Mouse (Mus musculus): ENCODE measurements around the gene Pycr1.

The Pycr1 gene

GRCm38 (mm10) chr11:120658876-120659410 is 15.4 kb upstream of the Pycr1 start:
- CTCF ChIA-PET = interaction anchor here (0.6 to 1.5 kb wide), 3 partner anchors 20 to 69 kb away, joined by 3 to 4 read pairs (median 3); no protein-coding TSS in a partner anchor

DNA sequence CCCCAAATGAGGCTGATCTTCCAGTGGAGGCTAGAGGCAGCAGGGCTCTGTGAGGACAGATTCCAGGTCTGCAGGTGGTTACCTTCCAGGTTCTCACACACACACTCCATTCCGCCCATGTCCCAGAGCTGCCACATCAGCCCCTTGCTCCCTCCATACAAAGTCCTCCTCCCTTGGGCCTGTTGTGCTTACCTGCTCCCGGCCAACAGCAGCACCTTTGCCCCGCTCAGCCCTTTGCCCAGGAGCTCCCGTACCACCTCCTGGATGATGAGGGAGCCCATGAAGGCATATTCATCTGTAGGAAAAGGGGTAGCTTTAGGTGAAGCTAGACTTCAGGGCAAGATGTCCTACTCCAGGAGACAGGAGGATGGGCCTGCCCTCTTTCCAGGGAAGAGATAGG is 13.7 kb upstream of the Pycr1 start:
- CTCF ChIA-PET = no interaction called here

DNA sequence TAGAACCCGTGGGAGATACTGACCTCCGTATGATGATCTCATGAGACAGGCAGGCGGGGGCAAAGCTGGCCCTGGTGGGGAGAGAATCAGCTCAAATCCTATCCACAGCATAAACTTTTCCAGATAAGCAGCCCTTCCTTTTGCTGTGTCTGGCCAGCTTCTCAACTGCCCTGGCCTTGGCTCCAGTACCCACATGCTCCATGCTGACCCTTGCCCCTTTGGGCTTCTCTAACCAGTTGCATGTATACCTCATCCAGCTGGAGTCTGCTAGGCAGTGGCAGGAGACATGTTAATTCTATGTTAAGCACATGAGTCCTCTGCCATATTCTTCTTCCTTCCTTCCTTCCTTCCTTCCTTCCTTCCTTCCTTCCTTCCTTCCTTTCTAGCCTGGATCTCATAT is 11.2 kb upstream of the Pycr1 start:
- CTCF ChIA-PET = no interaction called here

DNA sequence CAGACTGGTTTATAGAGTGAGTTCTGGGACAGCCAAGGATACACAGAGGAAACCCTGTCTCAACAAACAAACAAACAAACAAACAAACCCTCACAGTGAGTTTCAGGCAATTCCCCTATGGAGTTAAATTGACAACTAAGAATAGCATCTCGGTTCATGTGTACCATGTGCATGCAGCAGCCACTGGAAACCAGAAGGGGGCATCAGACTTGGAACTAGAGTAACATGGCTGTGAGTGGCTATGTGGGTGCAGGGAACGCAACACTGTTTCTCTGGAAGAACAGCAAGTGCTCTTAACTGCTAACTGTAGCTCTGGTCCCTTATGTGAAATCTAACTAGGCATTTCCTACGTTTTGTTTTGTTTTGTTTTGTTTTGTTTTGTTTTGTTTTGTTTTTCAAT is 8.3 kb upstream of the Pycr1 start:
- CTCF ChIA-PET = no interaction called here

DNA sequence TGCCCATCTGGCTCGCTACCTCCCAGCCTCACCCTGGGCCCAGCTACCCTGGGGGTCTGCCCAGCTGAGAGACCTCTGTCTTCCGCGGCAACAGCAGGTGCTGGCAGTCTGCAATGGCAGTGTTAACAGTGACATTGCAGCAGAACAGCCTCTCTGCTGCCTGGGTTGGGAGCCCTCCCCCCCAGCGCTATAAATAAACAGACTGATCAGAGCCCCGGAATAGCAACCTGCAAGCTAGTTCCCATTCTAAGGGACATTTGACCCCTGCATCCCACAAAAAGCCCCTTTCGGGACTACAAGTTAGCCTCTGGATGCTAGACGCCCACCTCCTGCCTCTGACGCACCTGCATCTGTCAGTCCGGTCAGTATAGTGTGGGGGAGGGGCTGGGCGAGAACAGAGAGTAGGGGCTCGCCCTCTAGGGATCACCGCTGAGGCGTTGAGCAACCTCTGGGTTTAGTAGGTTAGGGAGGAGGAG is 4.5 kb upstream of the Pycr1 start, which contains the start of gene Myadml2:
Gene Myadml2 (minus strand): TSS at position 158 of the 476 bp plus-strand sequence.
- CTCF ChIA-PET = no interaction called here

GRCm38 (mm10) chr11:120647047-120647830 is 3.7 kb upstream of the Pycr1 start:
- CTCF ChIA-PET = no interaction called here

- CTCF ChIA-PET = interaction anchor here (0.9 kb wide), 1 partner anchor 22 kb away, joined by 3 read pairs; no protein-coding TSS in a partner anchor
Measured at GRCm38 (mm10) chr11:120642939-120643600, 499 bp downstream of the Pycr1 start.

- CTCF ChIA-PET = no interaction called here
Measured at GRCm38 (mm10) chr11:120641869-120642268, 1.7 kb downstream of the Pycr1 start.

- CTCF ChIA-PET = no interaction called here
Measured at GRCm38 (mm10) chr11:120641255-120641654, 2.3 kb downstream of the Pycr1 start.

GRCm38 (mm10) chr11:120634810-120635209 is 8.8 kb downstream of the Pycr1 start:
- CTCF ChIA-PET = no interaction called here

DNA sequence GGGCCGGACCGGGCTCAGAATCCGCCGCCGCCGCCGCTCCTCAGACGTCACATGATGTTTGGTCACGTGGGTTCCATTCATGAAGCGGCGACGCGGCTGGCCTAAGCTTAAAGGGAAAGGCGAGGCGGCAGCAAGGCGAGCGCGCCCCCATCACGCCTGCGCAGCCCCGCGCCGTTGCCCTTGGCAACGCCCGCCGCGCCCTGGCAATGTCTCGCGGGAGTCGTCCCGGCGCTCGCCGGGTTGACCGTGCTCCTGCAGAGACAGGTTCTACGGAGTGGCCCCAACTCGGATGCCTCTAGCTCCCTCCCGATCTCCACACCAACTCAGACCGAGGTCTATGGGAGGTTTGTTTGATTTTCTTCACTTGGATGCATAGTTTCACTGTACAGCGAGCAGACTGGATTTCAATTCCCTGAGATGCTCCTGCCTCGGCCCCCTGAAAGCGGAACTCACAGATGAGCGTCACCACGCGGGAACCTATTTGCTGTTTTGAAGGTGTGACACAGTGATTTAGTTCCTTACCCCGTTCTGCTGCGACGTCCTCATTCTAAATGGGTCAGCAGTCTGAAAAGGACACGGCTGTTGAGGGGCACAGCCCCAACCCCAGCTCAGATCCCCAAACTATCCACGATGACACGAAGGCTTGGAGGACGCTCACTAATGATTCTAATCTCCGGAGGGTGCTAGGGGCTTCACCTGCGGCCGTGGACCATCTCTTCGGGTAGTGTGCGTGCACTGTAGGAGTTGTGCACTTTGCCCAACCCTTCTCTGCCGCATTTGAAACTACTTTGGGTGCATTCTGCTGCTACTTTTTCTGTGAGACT is 9.8 kb downstream of the Pycr1 start, which contains the start of gene Mafg:
Gene Mafg (minus strand): TSS at position 81 of the 824 bp plus-strand sequence.
- CTCF ChIA-PET = interaction anchor here (0.6 kb wide), 1 partner anchor 36 kb away, joined by 3 read pairs; the partner anchor contains the start of genes Alyref and Anapc11

DNA sequence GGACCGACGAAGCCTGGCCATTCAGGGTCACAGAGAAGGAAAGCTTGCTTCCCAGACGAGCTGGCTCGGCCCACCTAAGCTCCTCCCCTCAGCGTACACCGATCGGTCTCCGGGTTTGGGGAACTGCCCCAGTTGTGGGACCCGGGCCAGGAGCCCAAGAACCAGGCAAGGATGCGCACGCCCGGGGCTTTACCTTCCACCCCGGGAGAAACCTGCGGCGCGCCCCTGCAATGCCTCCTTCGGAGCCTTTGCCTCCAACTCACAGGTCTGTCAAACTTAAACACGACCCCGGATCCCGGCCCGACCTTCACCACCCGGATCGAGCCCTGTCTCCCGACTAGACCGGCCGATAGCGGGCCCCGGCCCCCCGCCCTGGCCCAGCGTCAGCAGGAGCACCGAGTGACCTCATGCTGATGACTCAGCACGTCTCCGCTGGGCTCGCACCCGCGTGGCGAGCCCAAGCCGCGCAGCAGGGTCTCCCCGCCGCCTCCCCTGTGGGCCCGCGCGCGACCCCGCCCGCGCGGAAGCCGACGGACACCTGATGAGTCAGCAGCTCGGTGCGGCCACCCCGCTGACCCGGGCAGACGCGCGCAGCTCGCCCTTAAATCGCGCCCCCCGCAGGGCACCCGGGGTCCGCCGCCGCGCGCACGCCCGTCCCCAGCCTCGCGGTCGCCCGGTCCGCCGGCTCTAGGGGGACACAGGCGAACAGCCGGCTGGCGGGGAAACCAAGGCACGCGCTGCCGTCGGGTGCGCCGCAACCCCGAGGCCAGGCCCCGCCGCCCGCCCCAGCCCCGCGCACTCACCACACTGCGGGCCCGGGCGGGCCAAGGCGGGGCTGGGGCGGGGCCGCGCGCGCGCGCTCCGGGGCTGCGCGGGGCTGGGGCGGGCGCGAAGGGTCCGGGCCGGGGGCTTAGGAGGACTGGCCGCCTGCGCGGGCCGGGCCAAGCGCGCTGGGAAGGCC is 10.7 kb downstream of the Pycr1 start:
- CTCF ChIA-PET = no interaction called here

DNA sequence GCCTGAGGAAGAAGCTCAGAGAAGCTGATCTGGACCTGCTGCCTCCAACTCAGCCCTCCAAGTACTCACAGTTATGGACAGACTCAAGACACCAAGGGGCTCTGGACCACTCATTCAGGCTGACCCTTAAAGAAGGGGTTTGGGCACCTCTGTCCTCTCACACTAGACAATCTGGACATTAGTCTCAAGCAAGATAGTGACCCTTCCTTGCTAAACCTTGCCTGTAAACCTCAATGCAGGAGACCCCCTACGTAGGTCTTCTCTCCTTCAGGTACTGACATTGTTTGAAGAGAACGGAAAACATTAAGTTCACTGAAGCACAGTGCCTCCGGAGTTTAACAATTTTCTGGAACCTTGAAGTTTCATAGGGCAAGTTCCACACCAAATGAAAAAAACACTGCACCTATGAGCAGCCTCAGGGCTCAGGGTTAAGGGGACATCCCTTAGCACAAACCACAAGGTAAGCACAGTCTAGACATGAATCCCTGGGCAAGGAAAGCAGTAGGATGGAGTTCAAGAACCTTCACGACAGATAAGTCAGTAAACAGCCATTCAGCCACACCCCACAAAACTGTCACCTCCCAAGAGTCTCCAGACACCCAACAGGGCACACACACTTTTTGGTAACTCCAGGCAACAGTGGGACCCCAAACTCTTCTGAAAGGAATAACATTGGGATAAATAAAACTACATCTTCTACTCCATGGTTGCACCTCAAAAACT is 11.7 kb downstream of the Pycr1 start:
- CTCF ChIA-PET = no interaction called here

GRCm38 (mm10) chr11:120630881-120631725 is 12.5 kb downstream of the Pycr1 start:
- CTCF ChIA-PET = interaction anchor here (0.7 kb wide), 1 partner anchor 323 kb away, joined by 3 read pairs; no protein-coding TSS in a partner anchor

- CTCF ChIA-PET = no interaction called here
Measured at GRCm38 (mm10) chr11:120630401-120630871, 13.1 kb downstream of the Pycr1 start.

DNA sequence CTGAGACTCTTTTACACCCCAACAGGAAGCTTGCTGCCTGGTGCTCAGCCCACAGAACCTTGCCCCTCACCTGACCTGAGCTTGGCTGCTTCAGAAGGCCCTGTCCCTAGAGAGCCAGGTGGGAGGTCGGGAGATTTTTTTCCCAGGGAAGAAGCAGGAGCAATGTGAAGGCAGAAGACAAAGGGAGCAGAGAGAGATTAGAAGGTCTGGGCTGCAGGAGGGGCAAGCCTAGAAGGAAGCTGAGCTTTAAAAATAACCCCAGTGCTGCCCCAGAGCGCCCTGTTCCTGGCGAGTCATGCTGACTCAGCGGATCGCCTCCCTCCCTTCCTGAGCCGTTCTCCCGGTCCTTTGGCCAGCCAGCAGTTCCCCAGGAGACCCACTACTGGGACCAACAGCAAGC is 13.7 kb downstream of the Pycr1 start:
- CTCF ChIA-PET = no interaction called here

DNA sequence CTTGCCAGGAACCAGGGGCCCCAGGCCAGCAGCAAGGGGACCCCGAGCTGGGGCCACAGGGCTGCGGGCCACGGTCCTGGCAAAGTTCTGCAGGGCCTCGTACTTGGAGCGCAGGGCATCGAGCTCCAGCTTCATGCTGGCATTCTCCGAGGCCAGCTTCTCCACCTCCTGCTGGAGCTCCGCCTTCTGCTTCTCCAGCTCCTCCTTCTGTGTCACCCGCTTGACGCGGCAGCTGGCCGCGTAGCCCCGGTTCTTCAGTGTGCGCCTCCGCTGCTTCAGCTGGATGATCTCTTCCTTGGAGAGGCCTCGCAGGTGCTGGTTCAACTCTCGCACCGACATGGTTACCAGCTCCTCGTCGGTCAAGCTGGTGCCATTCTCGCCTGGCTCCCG is 14.2 kb downstream of the Pycr1 start:
- CTCF ChIA-PET = interaction anchor here (0.6 kb wide), 1 partner anchor 41 kb away, joined by 3 read pairs; no protein-coding TSS in a partner anchor

- CTCF ChIA-PET = interaction anchor here (0.6 kb wide), 1 partner anchor 42 kb away, joined by 3 read pairs; no protein-coding TSS in a partner anchor
Measured at GRCm38 (mm10) chr11:120628601-120629340, 14.8 kb downstream of the Pycr1 start.
